Mouse (Mus musculus) intestine, embryonic 15.5 days (tissue): ENCODE data around the gene Dnm2. TPM values are rescaled to one million over a fixed set of nuclear protein-coding genes. Genes with fewer than 3 reads are reported as not detected.

Source experiments
- ATAC-seq: fragments of 200-750 bp; cut with Nextera tagmentation; 2 replicates; pipeline ENCODE4 v1.8.0; 2017; ENCODE audit warnings: moderate TSS enrichment, moderate library complexity
- H3K27ac ChIP-seq: fragments of 300-500 bp; sonication (generic); 2 replicates; pipeline ENCODE4 v1.5.1; 2015; ENCODE audit warnings: mild to moderate bottlenecking, inconsistent platforms
- H3K27me3 ChIP-seq: fragments of 300-500 bp; sonication (generic); replicated peaks from 2 replicates; pipeline ENCODE4 v1.6.1; 2015; ENCODE audit warnings: inconsistent platforms
- H3K36me3 ChIP-seq: fragments of 300-500 bp; sonication (generic); 2 replicates; pipeline ENCODE4 v1.6.1; 2015; ENCODE audit warnings: inconsistent platforms
- H3K4me1 ChIP-seq: fragments of 300-500 bp; sonication (generic); replicated peaks from 2 replicates; pipeline ENCODE4 v1.6.1; 2015; ENCODE audit warnings: inconsistent platforms
- H3K4me2 ChIP-seq: fragments of 300-500 bp; sonication (generic); replicated peaks from 2 replicates; pipeline ENCODE4 v1.6.1; 2015; ENCODE audit warnings: mild to moderate bottlenecking, inconsistent platforms
- H3K4me3 ChIP-seq: fragments of 300-500 bp; sonication (generic); replicated peaks from 2 replicates; pipeline ENCODE4 v1.5.1; 2015; ENCODE audit warnings: inconsistent platforms
- H3K9ac ChIP-seq: fragments of 300-500 bp; sonication (generic); 2 replicates; pipeline ENCODE4 v1.6.1; 2015; ENCODE audit warnings: inconsistent platforms
- H3K9me3 ChIP-seq: fragments of 300-500 bp; sonication (generic); 2 replicates; pipeline ENCODE4 v1.6.1; 2016; ENCODE audit warnings: inconsistent platforms
- WGBS: fragments of 180-500 bp; shearing (Covaris S2); methylation state at CpG from one replicate; pipeline ENCODE4 v1.1.7; 2015; 5-methylcytosine and 5-hydroxymethylcytosine counted together
- polyA plus RNA-seq: library from polyadenylated mRNA; unstranded; fragments of >200 nt; fragmentation: Nextera tagmentation; extraction: Ambion mirVana; gene quantifications from 2 replicates; pipeline ENCODE4 v1.2.1, GENCODE M21; 2015

Dnm2 gene
- polyA plus RNA-seq, 1 experiment from 2014 or later: 70.6 TPM

GRCm38 (mm10) chr9:21497664-21498063 is 73.0 kb downstream of the Dnm2 start:
- Histone ChIP-seq H3K4me2 (no peak overlapping the region), H3K9ac (no peak overlapping the region), H3K27me3 (no peaks in the 10 kb centered on the region), H3K36me3 (peaks cover 13% of the 10 kb centered on the region), H3K4me3 (no peak overlapping the region), H3K4me1 (no peaks in the 10 kb centered on the region), H3K9me3 (no peaks in the 10 kb centered on the region), H3K27ac (no peak overlapping the region)
- 97% methylated on average over 2 of the region's 2 CpGs for WGBS
- ATAC-seq: no peak

- Histone ChIP-seq H3K4me1 (no peaks in the 10 kb centered on the region), H3K9me3 (no peaks in the 10 kb centered on the region), H3K9ac (no peak overlapping the region), H3K27me3 (no peaks in the 10 kb centered on the region), H3K27ac (no peak overlapping the region), H3K36me3 (peaks cover 16% of the 10 kb centered on the region), H3K4me3 (no peak overlapping the region), H3K4me2 (no peak overlapping the region)
- WGBS: 91% methylated on average over 12 of the region's 12 CpGs
- no peak for ATAC-seq
These were observed 73.7 kb downstream of the Dnm2 start for GRCm38 (mm10) chr9:21498284-21498902.

- Histone ChIP-seq H3K27me3 (no peaks in the 10 kb centered on the region), H3K4me3 (no peak overlapping the region), H3K9ac (no peak overlapping the region), H3K9me3 (no peaks in the 10 kb centered on the region), H3K4me2 (no peak overlapping the region), H3K36me3 (peaks cover 38% of the 10 kb centered on the region), H3K4me1 (no peaks in the 10 kb centered on the region), H3K27ac (no peak overlapping the region)
- WGBS: 96% methylated on average over 8 of the region's 8 CpGs
- no peak for ATAC-seq
These were observed 78.6 kb downstream of the Dnm2 start for GRCm38 (mm10) chr9:21503352-21503751.

GRCm38 (mm10) chr9:21505767-21506166 is 81.1 kb downstream of the Dnm2 start:
- Histone ChIP-seq H3K27ac (no peak overlapping the region), H3K9me3 (no peaks in the 10 kb centered on the region), H3K4me2 (no peak overlapping the region), H3K9ac (no peak overlapping the region), H3K4me3 (no peak overlapping the region), H3K4me1 (peaks cover 10% of the 10 kb centered on the region; the same call in 1 of the 2 replicates), H3K36me3 (peaks cover 34% of the 10 kb centered on the region), H3K27me3 (no peaks in the 10 kb centered on the region)
- ATAC-seq: no peak

GRCm38 (mm10) chr9:21507753-21508430 is 83.2 kb downstream of the Dnm2 start:
- Histone ChIP-seq H3K36me3 (peaks cover 34% of the 10 kb centered on the region), H3K27me3 (no peaks in the 10 kb centered on the region), H3K9me3 (no peaks in the 10 kb centered on the region), H3K4me1 (peaks cover 10% of the 10 kb centered on the region; the same call in 1 of the 2 replicates), H3K4me2 (no peak overlapping the region), H3K9ac (no peak overlapping the region), H3K27ac (no peak overlapping the region), H3K4me3 (no peak overlapping the region)
- 89% methylated on average over 15 of the region's 15 CpGs for WGBS
- no peak for ATAC-seq

GRCm38 (mm10) chr9:21508871-21509404 is 84.2 kb downstream of the Dnm2 start:
- peak overlapping the region; percentile 73 for H3K4me2 ChIP-seq
- no peak for ATAC-seq

GRCm38 (mm10) chr9:21509772-21510688 is 85.3 kb downstream of the Dnm2 start, which contains the start of gene Tmed1:
TSS of gene Tmed1 (minus strand) at chr9:21510252.
- H3K4me1 ChIP-seq: peaks cover 10% of the 10 kb centered on the region; the same call in 1 of the 2 replicates
- peak within 1 kb of the TSS; percentile 94 for H3K27ac ChIP-seq
- H3K36me3 ChIP-seq: peaks cover 21% of the 10 kb centered on the region
- H3K9me3 ChIP-seq: 0 out of 2 replicates have a peak, but pooled peaks cover 2% of the 10 kb centered on the region
- H3K27me3 ChIP-seq: no peaks in the 10 kb centered on the region
- ATAC-seq: peak; percentile 97
- peak within 1 kb of the TSS; percentile 85 for H3K4me3 ChIP-seq
- WGBS: under 1% methylated on average over 44 of the region's 44 CpGs
- H3K4me2 ChIP-seq: peak within 1 kb of the TSS; percentile 73
- peak within 1 kb of the TSS; percentile 83 for H3K9ac ChIP-seq

More at GRCm38 (mm10) chr9:21508871-21509404, 84.2 kb downstream of the Dnm2 start:
- WGBS: 76% methylated on average over 7 of the region's 7 CpGs
- Histone ChIP-seq H3K36me3 (peaks cover 30% of the 10 kb centered on the region), H3K9me3 (0 out of 2 replicates have a peak, but pooled peaks cover 2% of the 10 kb centered on the region), H3K4me3 (peak overlapping the region; percentile 85), H3K27me3 (no peaks in the 10 kb centered on the region), H3K27ac (no peak overlapping the region), H3K4me1 (peaks cover 10% of the 10 kb centered on the region; the same call in 1 of the 2 replicates), H3K9ac (peak overlapping the region; percentile 83)

- Histone ChIP-seq H3K27ac (no peak overlapping the region), H3K4me3 (peak overlapping the region; percentile 85), H3K36me3 (peaks cover 15% of the 10 kb centered on the region), H3K4me1 (peaks cover 10% of the 10 kb centered on the region; the same call in 1 of the 2 replicates), H3K4me2 (peak overlapping the region; percentile 73), H3K9ac (peak overlapping the region; percentile 83), H3K9me3 (0 out of 2 replicates have a peak, but pooled peaks cover 2% of the 10 kb centered on the region), H3K27me3 (no peaks in the 10 kb centered on the region)
- ATAC-seq: no peak
- WGBS: 3% methylated on average over 7 of the region's 7 CpGs
These were observed 85.9 kb downstream of the Dnm2 start for GRCm38 (mm10) chr9:21510689-21511015.

GRCm38 (mm10) chr9:21511052-21511451 is 86.3 kb downstream of the Dnm2 start:
- Histone ChIP-seq H3K27me3 (no peaks in the 10 kb centered on the region), H3K9ac (peak overlapping the region; percentile 83), H3K4me2 (peak overlapping the region; percentile 73), H3K4me1 (peaks cover 10% of the 10 kb centered on the region; the same call in 1 of the 2 replicates), H3K9me3 (0 out of 2 replicates have a peak, but pooled peaks cover 2% of the 10 kb centered on the region), H3K27ac (no peak overlapping the region), H3K4me3 (peak overlapping the region; percentile 85), H3K36me3 (peaks cover 11% of the 10 kb centered on the region)
- ATAC-seq: no peak
- WGBS: 80% methylated on average over 9 of the region's 9 CpGs

GRCm38 (mm10) chr9:21513466-21513865 is 88.8 kb downstream of the Dnm2 start:
- Histone ChIP-seq H3K27ac (no peak overlapping the region), H3K4me1 (peaks cover 15% of the 10 kb centered on the region; the same call in 1 of the 2 replicates), H3K9me3 (0 out of 2 replicates have a peak, but pooled peaks cover 2% of the 10 kb centered on the region), H3K4me3 (no peak overlapping the region), H3K36me3 (no peaks in the 10 kb centered on the region), H3K27me3 (no peaks in the 10 kb centered on the region), H3K9ac (no peak overlapping the region), H3K4me2 (no peak overlapping the region)
- no peak for ATAC-seq
- over 99% methylated on average over 4 of the region's 4 CpGs for WGBS

GRCm38 (mm10) chr9:21517947-21518495 is 93.3 kb downstream of the Dnm2 start:
- no peak for ATAC-seq
- Histone ChIP-seq H3K27ac (no peak overlapping the region), H3K4me2 (no peak overlapping the region), H3K9me3 (0 out of 2 replicates have a peak, but pooled peaks cover 2% of the 10 kb centered on the region), H3K9ac (no peak overlapping the region), H3K4me3 (no peak overlapping the region), H3K36me3 (no peaks in the 10 kb centered on the region), H3K4me1 (0 out of 2 replicates have a peak, but pooled peaks cover 5% of the 10 kb centered on the region), H3K27me3 (no peaks in the 10 kb centered on the region)
- 70% methylated on average over 6 of the region's 6 CpGs for WGBS
